Mouse (Mus musculus) embryonic facial prominence, embryonic 15.5 days (tissue): ENCODE measurements at regions not wholly inside any gene's neighbourhood (a gene's known extent, or its start where the extent isn't known, plus 50 kb on each side); places are given as distances from the start of the nearest gene placed in this dataset.
A peak's percentile ranks its signal among the peaks of the same experiment; 100 is the strongest.

Experiments used
- ATAC-seq: fragments of 200-750 bp; cut with Nextera tagmentation; 2 replicates; pipeline ENCODE4 v1.8.0; 2017; ENCODE audit warnings: low read depth, moderate TSS enrichment; ENCODE audit not compliant: insufficient number of reproducible peaks, low FRiP score, low TSS enrichment
- H3K27ac ChIP-seq: fragments of 300-500 bp; sonication (generic); replicated peaks from 2 replicates; pipeline ENCODE4 v1.5.1; 2015; ENCODE audit warnings: mild to moderate bottlenecking, inconsistent platforms
- H3K27me3 ChIP-seq: fragments of 300-500 bp; sonication (generic); 2 replicates; pipeline ENCODE4 v1.6.1; 2015; ENCODE audit warnings: inconsistent platforms
- H3K36me3 ChIP-seq: fragments of 300-500 bp; sonication (generic); 2 replicates; pipeline ENCODE4 v1.6.1; 2015; ENCODE audit warnings: mild to moderate bottlenecking, inconsistent platforms
- H3K4me1 ChIP-seq: fragments of 300-500 bp; sonication (generic); 2 replicates; pipeline ENCODE4 v1.6.1; 2015; ENCODE audit warnings: inconsistent platforms
- H3K4me2 ChIP-seq: fragments of 300-500 bp; sonication (generic); replicated peaks from 2 replicates; pipeline ENCODE4 v1.6.1; 2015; ENCODE audit warnings: mild to moderate bottlenecking, inconsistent platforms
- H3K4me3 ChIP-seq: fragments of 300-500 bp; sonication (generic); replicated peaks from 2 replicates; pipeline ENCODE4 v1.5.1; 2015; ENCODE audit warnings: mild to moderate bottlenecking, inconsistent platforms
- H3K9ac ChIP-seq: fragments of 300-500 bp; sonication (generic); 2 replicates; pipeline ENCODE4 v1.6.1; 2015; ENCODE audit warnings: inconsistent platforms
- H3K9me3 ChIP-seq: fragments of 300-500 bp; sonication (generic); replicated peaks from 2 replicates; pipeline ENCODE4 v1.6.1; 2016; ENCODE audit warnings: inconsistent platforms
- WGBS: fragments of 180-500 bp; shearing (Covaris S2); methylation state at CpG from one replicate; pipeline ENCODE4 v1.1.7; 2015; 5-methylcytosine and 5-hydroxymethylcytosine counted together

DNA sequence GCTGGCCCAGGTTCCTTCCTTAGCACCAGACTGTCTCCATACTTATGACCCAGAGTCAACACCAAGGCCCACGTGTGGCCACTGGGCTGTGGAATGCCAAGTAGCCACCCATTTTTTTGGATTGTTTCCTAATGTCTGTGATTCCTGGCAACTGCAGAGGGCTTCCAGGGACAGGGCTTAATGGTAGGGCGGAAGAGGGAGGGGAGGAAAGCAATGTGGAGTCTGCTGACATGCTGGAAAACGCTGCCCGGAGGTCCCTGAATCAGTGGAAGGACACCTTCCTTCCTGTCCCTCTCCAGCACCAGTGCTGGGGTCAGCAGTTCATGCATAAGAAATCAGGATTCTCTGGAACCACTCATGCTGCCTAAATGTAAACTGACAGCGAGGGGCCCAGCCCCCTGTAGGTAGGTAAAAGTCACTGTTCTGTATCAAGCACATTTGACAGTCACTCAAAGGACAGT, 90.8 kb downstream of the Iyd start:
- Histone ChIP-seq H3K4me3 (no peak overlapping the region), H3K9me3 (no peaks in the 10 kb centered on the region), H3K27ac (no peak overlapping the region), H3K4me1 (peaks cover 9% of the 10 kb centered on the region; the same call in 1 of the 2 replicates), H3K27me3 (no peaks in the 10 kb centered on the region), H3K36me3 (no peaks in the 10 kb centered on the region), H3K9ac (no peak overlapping the region), H3K4me2 (no peak overlapping the region)
- ATAC-seq: no peak; the same call in 1 of the 2 replicates
- WGBS: 28% methylated on average over 5 of the region's 5 CpGs

DNA sequence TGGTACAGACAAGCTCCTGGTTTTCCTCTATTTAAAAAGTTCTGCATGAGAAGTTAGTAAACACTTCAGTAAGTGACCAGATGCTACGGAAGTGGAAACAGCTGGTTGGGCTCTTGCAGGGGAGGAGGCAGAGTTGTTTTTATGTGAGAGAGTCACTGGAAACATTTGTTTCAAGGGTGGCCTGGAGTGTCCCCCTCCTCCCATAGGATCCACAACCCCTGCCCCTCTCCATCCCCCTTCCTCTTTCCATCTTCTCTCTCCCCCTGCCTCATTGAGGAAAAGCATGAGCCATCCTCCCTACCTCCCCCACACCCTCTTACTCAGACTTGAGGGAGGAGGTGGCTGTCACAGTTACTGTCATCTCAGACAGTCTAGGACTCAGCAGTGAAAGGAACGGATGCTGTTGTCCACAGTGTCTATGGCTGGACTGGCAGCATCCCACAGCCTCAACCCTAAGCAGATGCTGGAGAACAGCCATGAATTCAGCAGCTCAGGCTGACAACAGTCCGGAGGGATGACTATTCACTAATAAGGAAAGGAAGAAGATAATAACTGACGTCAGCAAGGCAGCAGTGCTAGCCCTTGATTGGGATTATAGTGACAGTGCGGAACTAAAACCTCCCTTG, 93.9 kb downstream of the Iyd start:
- peak overlapping the region; percentile 52; the same call in 1 of the 2 replicates for H3K27ac ChIP-seq
- H3K4me2 ChIP-seq: no peak overlapping the region
- no peaks in the 10 kb centered on the region for H3K9me3 ChIP-seq
- WGBS: 31% methylated on average over 5 of the region's 5 CpGs
- H3K4me1 ChIP-seq: peaks cover 9% of the 10 kb centered on the region; the same call in 1 of the 2 replicates
- H3K36me3 ChIP-seq: no peaks in the 10 kb centered on the region
- H3K27me3 ChIP-seq: no peaks in the 10 kb centered on the region
- H3K9ac ChIP-seq: no peak overlapping the region
- H3K4me3 ChIP-seq: no peak overlapping the region
- no peak for ATAC-seq

DNA sequence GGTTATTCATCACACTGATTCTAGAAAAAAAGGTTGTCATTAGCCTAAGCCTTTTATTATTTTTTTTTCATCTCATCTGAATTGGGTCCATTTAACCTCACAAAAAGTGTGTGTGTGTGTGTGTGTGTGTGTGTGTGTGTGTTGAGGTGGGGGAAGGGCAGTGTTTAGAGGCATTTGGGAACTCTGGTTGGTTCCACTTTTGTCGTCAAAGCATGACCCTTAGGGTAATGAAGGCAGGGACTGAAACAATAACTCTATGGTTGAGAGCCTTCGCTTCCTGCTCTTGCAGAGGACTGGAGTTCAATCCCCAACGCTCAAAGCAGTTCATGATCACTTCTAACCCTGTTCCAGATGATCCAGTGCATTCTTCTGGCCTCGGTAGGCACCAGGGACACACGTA, 96.1 kb upstream of the Plekhg1 start:
- Histone ChIP-seq H3K4me1 (0 out of 2 replicates have a peak, but pooled peaks cover 9% of the 10 kb centered on the region), H3K27me3 (no peaks in the 10 kb centered on the region), H3K36me3 (no peaks in the 10 kb centered on the region), H3K9ac (no peak overlapping the region), H3K4me3 (no peak overlapping the region), H3K9me3 (no peaks in the 10 kb centered on the region), H3K4me2 (no peak overlapping the region), H3K27ac (no peak overlapping the region)
- 65% methylated on average over 5 of the region's 5 CpGs for WGBS
- no peak for ATAC-seq

DNA sequence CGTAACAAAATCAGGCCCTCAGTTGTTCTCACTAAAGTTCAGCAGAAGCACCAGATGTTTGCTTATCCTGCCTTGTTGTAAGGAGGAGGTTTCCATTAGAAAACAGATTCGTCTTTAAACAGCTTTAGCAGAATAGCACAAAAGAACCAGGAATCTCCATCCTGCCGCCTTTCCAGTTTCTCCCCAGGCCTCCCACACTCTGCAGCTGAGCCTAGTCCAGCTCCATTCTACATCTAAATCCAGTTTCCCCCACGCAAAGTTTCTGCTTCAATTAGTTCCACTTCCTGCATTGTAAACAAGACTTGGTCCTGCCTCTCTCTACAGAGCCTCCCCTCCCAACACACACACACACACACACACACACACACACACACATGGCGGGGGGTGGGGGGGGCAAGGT, 95.1 kb upstream of the Plekhg1 start:
- Histone ChIP-seq H3K9ac (no peak overlapping the region), H3K9me3 (no peaks in the 10 kb centered on the region), H3K4me3 (no peak overlapping the region), H3K27ac (0 out of 2 replicates have a peak overlapping the region, but pooled peaks have one; percentile 28), H3K27me3 (no peaks in the 10 kb centered on the region), H3K4me2 (no peak overlapping the region), H3K36me3 (no peaks in the 10 kb centered on the region), H3K4me1 (0 out of 2 replicates have a peak, but pooled peaks cover 9% of the 10 kb centered on the region)
- WGBS: 36% methylated on average over 5 of the region's 5 CpGs
- no peak for ATAC-seq

DNA sequence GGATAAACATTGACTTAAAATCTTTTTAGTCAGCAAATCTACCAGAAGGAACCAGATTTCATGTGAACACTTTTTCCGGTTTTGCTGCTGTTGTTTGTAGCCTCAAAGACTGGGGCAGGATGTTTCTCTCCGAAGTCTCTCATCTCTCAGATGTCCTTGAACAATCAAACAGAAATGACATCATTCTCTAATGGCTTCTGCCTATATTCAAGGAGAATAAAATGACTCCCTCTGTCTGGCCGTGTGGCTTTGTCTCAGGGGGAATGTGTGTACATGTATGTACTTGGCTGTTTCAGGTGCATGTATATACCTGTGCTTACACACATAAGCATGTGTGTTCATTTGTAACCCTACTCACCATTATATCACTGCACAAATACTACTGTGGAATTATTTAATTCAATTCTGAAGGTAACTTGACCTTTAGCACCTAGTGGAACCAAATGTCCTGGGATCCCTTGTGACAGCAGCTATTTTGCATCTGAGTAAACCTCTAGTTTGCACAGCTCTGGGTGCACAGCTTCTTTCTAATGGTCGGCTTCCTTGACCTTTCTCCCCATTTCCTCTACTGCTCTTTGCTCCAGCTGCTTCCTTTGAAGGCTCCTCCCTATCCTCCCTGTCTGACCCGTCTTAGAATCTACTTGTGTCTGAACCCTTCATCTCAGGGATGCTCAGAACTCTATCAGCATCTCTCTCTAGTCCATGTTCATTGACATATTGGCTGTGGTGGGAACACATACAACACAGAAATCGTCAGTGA, 93.8 kb upstream of the Plekhg1 start:
- Histone ChIP-seq H3K4me2 (no peak overlapping the region), H3K4me3 (no peak overlapping the region), H3K9ac (no peak overlapping the region), H3K27me3 (no peaks in the 10 kb centered on the region), H3K36me3 (no peaks in the 10 kb centered on the region), H3K27ac (no peak overlapping the region), H3K9me3 (no peaks in the 10 kb centered on the region), H3K4me1 (0 out of 2 replicates have a peak, but pooled peaks cover 9% of the 10 kb centered on the region)
- no peak for ATAC-seq
- WGBS: 62% methylated on average over 6 of the region's 6 CpGs

DNA sequence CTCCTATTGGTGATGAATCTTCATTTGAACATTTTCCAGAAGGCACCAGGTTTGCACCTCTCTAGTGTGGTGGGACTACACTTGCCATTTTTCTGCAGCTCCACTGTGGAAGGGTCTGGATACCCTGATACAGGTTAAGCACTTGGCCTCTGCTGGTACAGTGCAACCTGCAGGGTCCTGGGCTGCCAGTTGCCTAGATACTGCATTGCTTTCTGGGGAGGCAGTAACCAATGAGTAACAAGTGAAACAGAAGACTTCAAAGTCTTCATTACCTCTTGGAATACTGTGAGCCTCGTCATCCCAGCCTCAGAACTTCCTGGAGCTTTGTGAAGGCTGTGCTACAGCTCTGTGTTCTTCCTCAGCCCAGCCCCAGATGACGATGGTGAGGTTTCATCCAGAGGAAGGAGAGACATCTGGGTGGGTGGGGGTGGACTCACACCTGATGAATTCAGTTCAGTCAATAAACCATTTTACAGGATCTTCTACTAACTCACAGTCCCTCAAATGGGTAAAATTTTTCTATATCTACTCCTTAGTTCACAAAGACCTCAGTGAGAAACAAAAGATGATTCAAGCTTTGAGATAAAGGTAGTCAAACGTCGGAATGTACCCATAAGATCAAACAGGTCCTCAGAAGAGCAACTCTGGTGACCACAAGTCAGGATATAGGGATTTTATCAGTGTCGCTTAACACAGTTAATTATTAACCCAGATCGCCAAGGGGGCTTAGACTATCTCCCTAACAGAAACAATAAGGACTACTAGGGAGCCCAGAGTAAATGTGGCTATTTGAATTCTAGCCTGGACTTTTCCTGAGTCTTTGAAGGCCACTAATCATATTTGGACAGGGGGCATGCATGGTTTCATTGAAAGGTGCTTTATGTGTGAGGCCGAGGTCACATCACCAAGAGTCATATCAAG, 92.1 kb upstream of the Plekhg1 start:
- 80% methylated on average over 7 of the region's 7 CpGs for WGBS
- no peaks in the 10 kb centered on the region for H3K27me3 ChIP-seq
- no peaks in the 10 kb centered on the region for H3K9me3 ChIP-seq
- no peak overlapping the region for H3K27ac ChIP-seq
- H3K4me3 ChIP-seq: no peak overlapping the region
- no peak overlapping the region for H3K4me2 ChIP-seq
- no peak overlapping the region for H3K9ac ChIP-seq
- H3K4me1 ChIP-seq: 0 out of 2 replicates have a peak, but pooled peaks cover 9% of the 10 kb centered on the region
- no peaks in the 10 kb centered on the region for H3K36me3 ChIP-seq
- no peak for ATAC-seq

DNA sequence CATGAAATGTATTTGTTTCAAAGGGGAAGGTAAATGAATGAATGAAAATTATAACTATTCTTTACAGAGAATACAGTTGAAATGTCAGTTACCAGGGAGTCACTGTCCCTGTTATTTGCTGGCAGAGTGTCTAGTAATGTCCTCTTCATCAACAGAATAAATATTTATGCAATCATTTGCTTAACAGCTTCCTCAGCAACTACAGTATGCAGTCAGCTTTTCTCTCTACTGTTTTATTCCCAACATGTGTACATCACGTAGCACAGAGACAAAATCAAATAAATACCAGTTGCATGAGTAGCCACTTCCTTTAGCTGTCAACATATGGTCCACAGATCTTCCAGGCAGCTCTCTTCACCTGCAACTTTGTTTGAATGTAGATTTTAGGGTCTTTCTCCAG, 90.2 kb upstream of the Plekhg1 start:
- ATAC-seq: no peak
- H3K27me3 ChIP-seq: no peaks in the 10 kb centered on the region
- H3K36me3 ChIP-seq: no peaks in the 10 kb centered on the region
- 0 out of 2 replicates have a peak, but pooled peaks cover 6% of the 10 kb centered on the region for H3K4me1 ChIP-seq
- H3K9ac ChIP-seq: no peak overlapping the region
- 25% methylated on average over 1 of the region's 1 CpGs for WGBS
- no peaks in the 10 kb centered on the region for H3K9me3 ChIP-seq
- no peak overlapping the region for H3K4me3 ChIP-seq
- no peak overlapping the region for H3K27ac ChIP-seq
- no peak overlapping the region for H3K4me2 ChIP-seq

DNA sequence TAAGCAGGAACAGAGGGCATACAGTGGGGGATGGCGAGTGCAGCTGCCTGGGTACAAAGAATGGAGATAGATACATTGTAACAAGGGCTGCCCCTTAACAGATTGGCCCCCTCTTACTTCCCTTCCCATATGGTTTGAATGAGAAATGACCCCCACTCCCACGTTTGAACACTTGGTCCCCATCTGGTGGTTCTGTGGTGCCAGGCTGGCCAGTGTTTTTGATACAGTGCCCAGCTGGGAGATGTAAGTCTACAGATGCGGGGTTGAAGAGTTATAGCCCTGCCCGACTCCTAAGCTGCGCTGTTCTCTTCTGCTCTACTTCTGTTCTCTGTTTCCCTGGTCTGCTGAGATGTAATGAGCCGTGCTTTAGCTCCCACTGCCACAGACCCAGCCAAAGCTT, 89.6 kb upstream of the Plekhg1 start:
- no peaks in the 10 kb centered on the region for H3K9me3 ChIP-seq
- no peaks in the 10 kb centered on the region for H3K4me1 ChIP-seq
- H3K36me3 ChIP-seq: no peaks in the 10 kb centered on the region
- no peak for ATAC-seq
- H3K27me3 ChIP-seq: no peaks in the 10 kb centered on the region
- no peak overlapping the region for H3K4me2 ChIP-seq
- no peak overlapping the region for H3K27ac ChIP-seq
- 57% methylated on average over 6 of the region's 6 CpGs for WGBS
- H3K9ac ChIP-seq: no peak overlapping the region
- no peak overlapping the region for H3K4me3 ChIP-seq

DNA sequence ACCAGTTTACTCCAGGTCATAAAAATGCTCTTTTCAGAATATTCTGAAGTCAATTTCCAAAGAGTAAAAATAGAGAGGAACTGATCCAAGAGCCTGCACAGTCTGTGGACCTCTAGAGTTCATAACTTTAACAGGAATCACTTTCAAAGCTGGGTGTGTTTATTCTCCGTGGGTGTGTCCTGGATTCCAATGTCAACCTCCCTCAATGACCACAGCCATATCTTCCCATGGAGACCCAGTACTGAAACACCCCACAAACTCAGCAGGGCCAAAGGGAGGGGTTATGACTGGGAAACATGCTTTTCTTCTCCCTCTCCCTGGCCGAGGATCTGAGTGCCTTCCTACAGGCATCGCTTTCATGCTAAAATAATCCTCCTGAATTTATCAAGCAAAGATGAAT, 87.6 kb upstream of the Plekhg1 start:
- Histone ChIP-seq H3K4me2 (no peak overlapping the region), H3K27ac (no peak overlapping the region), H3K4me1 (no peaks in the 10 kb centered on the region), H3K9ac (no peak overlapping the region), H3K9me3 (no peaks in the 10 kb centered on the region), H3K36me3 (no peaks in the 10 kb centered on the region), H3K27me3 (no peaks in the 10 kb centered on the region), H3K4me3 (no peak overlapping the region)
- ATAC-seq: no peak
- WGBS: 76% methylated on average over 3 of the region's 3 CpGs

DNA sequence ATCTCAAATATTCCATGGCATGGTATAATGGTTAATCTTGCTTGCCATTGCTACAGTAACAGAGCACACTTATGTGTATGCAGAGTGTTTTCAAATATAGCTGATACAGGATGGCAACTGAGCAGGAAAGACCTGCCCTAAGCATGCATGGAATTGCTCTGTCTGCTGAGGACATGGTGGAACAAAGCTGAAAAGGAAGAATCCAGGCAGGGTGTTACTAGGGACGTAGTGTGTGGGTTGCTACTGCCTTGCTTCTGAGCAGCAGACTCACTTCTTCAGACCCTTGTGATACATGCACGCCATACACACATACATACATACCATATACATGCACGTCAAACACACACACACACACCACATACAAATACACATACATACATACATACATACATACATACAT, 84.1 kb upstream of the Plekhg1 start:
- H3K4me3 ChIP-seq: no peak overlapping the region
- no peaks in the 10 kb centered on the region for H3K9me3 ChIP-seq
- ATAC-seq: no peak
- H3K27me3 ChIP-seq: no peaks in the 10 kb centered on the region
- no peak overlapping the region for H3K27ac ChIP-seq
- WGBS: 88% methylated on average over 3 of the region's 3 CpGs
- H3K4me1 ChIP-seq: no peaks in the 10 kb centered on the region
- no peak overlapping the region for H3K4me2 ChIP-seq
- H3K36me3 ChIP-seq: no peaks in the 10 kb centered on the region
- no peak overlapping the region for H3K9ac ChIP-seq

DNA sequence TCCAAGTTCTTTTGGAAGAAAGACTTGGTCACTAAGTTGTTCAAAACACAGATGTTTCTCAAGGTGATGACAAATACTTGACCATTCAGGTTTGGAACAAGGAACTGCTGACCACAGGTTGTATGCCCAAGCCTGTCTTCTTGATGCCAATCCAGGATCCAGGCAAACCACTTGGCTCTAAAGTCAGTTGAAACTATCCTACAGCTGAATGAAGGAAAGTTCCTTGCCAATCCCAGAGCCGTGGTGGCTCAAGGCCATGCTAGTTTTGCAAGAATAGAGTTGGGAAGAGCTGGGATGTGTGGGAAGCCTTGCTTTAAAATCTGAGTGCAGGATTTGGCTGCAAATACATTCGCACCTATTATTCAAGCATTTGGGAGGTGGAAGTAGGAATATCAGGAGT, 78.0 kb upstream of the Plekhg1 start:
- no peak overlapping the region for H3K4me3 ChIP-seq
- 83% methylated on average over 2 of the region's 2 CpGs for WGBS
- H3K9me3 ChIP-seq: no peaks in the 10 kb centered on the region

More for the DNA sequence above, 78.0 kb upstream of the Plekhg1 start:
- Histone ChIP-seq H3K4me2 (no peak overlapping the region), H3K27me3 (no peaks in the 10 kb centered on the region), H3K36me3 (no peaks in the 10 kb centered on the region), H3K27ac (no peak overlapping the region), H3K4me1 (no peaks in the 10 kb centered on the region), H3K9ac (no peak overlapping the region)
- no peak for ATAC-seq
